Mouse (Mus musculus) G1E (cell line): Measurements from ENCODE around the gene Chrm3.

Source experiments
- CTCF ChIP-seq: IDR thresholded peaks from 2 replicates; pipeline ENCODE4 v1.5.1; 2012; ENCODE audit warnings: low read depth, low read length, inconsistent platforms, mixed read lengths
- GATA1 ChIP-seq: IDR thresholded peaks from 2 replicates; pipeline ENCODE4 v1.6.1; 2012; ENCODE audit warnings: borderline replicate concordance, low read length, inconsistent platforms, mixed read lengths

- TF ChIP-seq CTCF (no peak), GATA1 (no peak)
Observed at GRCm38 (mm10) chr13:10182756-10183155, 177.9 kb downstream of the Chrm3 start.
